Mouse (Mus musculus) cerebellum, adult 2 months (tissue): ENCODE measurements around the gene Slc45a1.

ENCODE experiments used
- CTCF ChIP-seq: fragments of 200-500 bp; IDR thresholded peaks from 2 replicates; pipeline ENCODE4 v1.5.1; 2011; ENCODE audit warnings: low read depth, mild to moderate bottlenecking, control low read depth, low read length, moderate library complexity, borderline replicate concordance; ENCODE audit not compliant: insufficient read depth
- POLR2A ChIP-seq: fragments of 200-500 bp; IDR thresholded peaks from 2 replicates; pipeline ENCODE4 v1.6.1; 2011; ENCODE audit warnings: low read length, control low read depth, borderline replicate concordance; ENCODE audit not compliant: insufficient read depth

GRCm38 (mm10) chr4:150685043-150685777 lies 33.2 kb upstream of the Slc45a1 start:
- TF ChIP-seq CTCF (no peak), POLR2A (no peak)
